Mouse (Mus musculus) embryonic fibroblast, embryonic 13.5 days (primary cell): ENCODE measurements around the gene Poc1b.

Source experiments
- CTCF ChIP-seq: IDR thresholded peaks from 2 replicates; pipeline ENCODE4 v1.5.1; 2011; ENCODE audit warnings: mild to moderate bottlenecking, control low read depth, low read length, moderate library complexity, borderline replicate concordance; ENCODE audit not compliant: insufficient read depth
- POLR2A ChIP-seq: IDR thresholded peaks from 2 replicates; pipeline ENCODE4 v1.6.1; 2011; ENCODE audit warnings: low read depth, mild to moderate bottlenecking, control low read depth, low read length, moderate library complexity

DNA sequence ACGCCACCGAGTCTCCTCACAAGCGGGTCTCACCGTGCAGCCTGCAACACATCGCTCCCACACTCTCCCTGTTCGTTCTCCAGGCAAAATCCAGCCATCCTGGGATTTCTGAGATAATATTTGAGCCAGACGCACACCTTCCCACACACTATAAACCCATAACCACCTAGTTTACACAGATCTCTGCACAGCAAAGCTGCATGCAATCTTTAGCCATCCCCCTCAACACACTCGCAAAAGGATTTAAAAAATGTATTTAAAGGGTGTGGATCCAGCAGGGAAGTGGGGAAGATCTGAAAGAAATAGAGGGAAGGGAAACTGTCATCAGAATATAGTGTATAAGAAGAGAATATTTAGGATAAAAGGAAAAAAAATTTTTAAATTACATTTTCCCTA, 9.4 kb downstream of the Poc1b start:
- TF ChIP-seq CTCF, result no peak
- TF ChIP-seq POLR2A, result no peak
